Mouse (Mus musculus) neutrophil, adult 59 days (primary cell): ENCODE results near the gene Olfr1350. TPM values are rescaled to one million over a fixed set of nuclear protein-coding genes. Genes with fewer than 3 reads are reported as not detected.

Source experiments
- total RNA-seq, 2 experiments: library from RNA; stranded (reverse); gene quantifications; 1 replicate in 1 of 2; 2 replicates in 1 of 2; pipeline ENCODE4 v1.2.4; 2023

Olfr1350 gene
- not detected for total RNA-seq

GRCm38 (mm10) chr7:6564541-6564940, at the start of gene Olfr1350:
Gene Olfr1350, plus strand, starts transcription at chr7:6564841.

GRCm38 (mm10) chr7:6522850-6523249, 41.8 kb upstream of the Olfr1350 start, which contains the start of gene Olfr1349:
Gene Olfr1349, minus strand, starts transcription at chr7:6522950.

Other genes with a start within 250 kb of the Olfr1350 start
- gene Zfp583, start 233.6 kb upstream of the Olfr1350 start, total RNA-seq = under 1 TPM; 0.60 to 0.73 TPM
- gene Gm3854, start 221.1 kb upstream of the Olfr1350 start, total RNA-seq = under 1 TPM in 1 of 2 experiments, not detected in 1; 0.11 TPM
- 1 to 10 TPM in 1 of 2 experiments, under 1 TPM in 1; 0.88 to 1.2 TPM for gene Zfp78, start 201.6 kb upstream of the Olfr1350 start, total RNA-seq
- gene Zfp28, start 181.5 kb upstream of the Olfr1350 start, total RNA-seq = 1 to 10 TPM; 1.4 to 2.2 TPM
- gene Smim17, start 166.1 kb upstream of the Olfr1350 start, total RNA-seq = not detected
- not detected for gene Gm20715, start 154.6 kb upstream of the Olfr1350 start, total RNA-seq
- not detected for gene Olfr1344, start 126.2 kb upstream of the Olfr1350 start, total RNA-seq
- under 1 TPM in 1 of 2 experiments, not detected in 1; 0.04 TPM for gene Olfr1336, start 108.7 kb upstream of the Olfr1350 start, total RNA-seq
- gene Olfr1346, start 97.7 kb upstream of the Olfr1350 start, total RNA-seq = not detected
- gene Olfr5, start 77.9 kb upstream of the Olfr1350 start, total RNA-seq = not detected
- not detected for gene Olfr1347, start 65.1 kb upstream of the Olfr1350 start, total RNA-seq
- gene Olfr1348, start 56.1 kb upstream of the Olfr1350 start, total RNA-seq = not detected
- not detected for gene Olfr1349, start 41.9 kb upstream of the Olfr1350 start, total RNA-seq
- gene Zim1, start 131.6 kb downstream of the Olfr1350 start, total RNA-seq = not detected
- not detected for gene Peg3, start 165.6 kb downstream of the Olfr1350 start, total RNA-seq
- gene Usp29, start 165.7 kb downstream of the Olfr1350 start, total RNA-seq = not detected